Mouse (Mus musculus): ENCODE measurements around the gene Tyk2. TPM values are rescaled to one million over a fixed set of nuclear protein-coding genes. Genes with fewer than 3 reads are reported as not detected.

The Tyk2 gene
- polyA plus RNA-seq, 2 experiments from 2014 or later = 30.0 to 60.9 TPM

Other genes starting within 250 kb of the Tyk2 start
- 10 to 100 TPM; 22.9 to 30.1 TPM for gene Ppan, start 243.1 kb downstream of the Tyk2 start, polyA plus RNA-seq (2017; shearing (Covaris generic))
- gene Eif3g, start 232.6 kb downstream of the Tyk2 start, polyA plus RNA-seq (2017; shearing (Covaris generic)) = 100 to 1,000 TPM; 190 to 235 TPM
- 10 to 100 TPM; 51.2 to 52.7 TPM for gene Dnmt1, start 171.4 kb downstream of the Tyk2 start, polyA plus RNA-seq (2017; shearing (Covaris generic))
- gene S1pr2, start 154.5 kb downstream of the Tyk2 start, polyA plus RNA-seq (2017; shearing (Covaris generic)) = 1 to 10 TPM; 3.2 to 5.0 TPM
- gene Mrpl4, start 128.5 kb downstream of the Tyk2 start, polyA plus RNA-seq (2017; shearing (Covaris generic)) = 100 to 1,000 TPM; 100 to 103 TPM
- 10 to 100 TPM; 55.3 to 64.7 TPM for gene Icam1, start 115.3 kb downstream of the Tyk2 start, polyA plus RNA-seq (2017; shearing (Covaris generic))
- gene Icam4, start 101.9 kb downstream of the Tyk2 start, polyA plus RNA-seq (2017; shearing (Covaris generic)) = 1 to 10 TPM; 2.9 to 3.8 TPM
- not detected for gene Icam5, start 99.2 kb downstream of the Tyk2 start, polyA plus RNA-seq (2017; shearing (Covaris generic))
- gene Zglp1, start 64.2 kb downstream of the Tyk2 start, polyA plus RNA-seq (2017; shearing (Covaris generic)) = under 1 TPM in 1 of 2 experiments, not detected in 1; 0.66 TPM
- gene Gm49373, start 58.1 kb downstream of the Tyk2 start, polyA plus RNA-seq (2017; shearing (Covaris generic)) = not detected
- 10 to 100 TPM; 14.3 to 17.2 TPM for gene Fdx1l, start 57.6 kb downstream of the Tyk2 start, polyA plus RNA-seq (2017; shearing (Covaris generic))
- gene Gm38431, start 39.2 kb downstream of the Tyk2 start, polyA plus RNA-seq (2017; shearing (Covaris generic)) = 1 to 10 TPM in 1 of 2 experiments, under 1 TPM in 1; 0.67 to 3.2 TPM
- gene Raver1, start 39.2 kb downstream of the Tyk2 start, polyA plus RNA-seq (2017; shearing (Covaris generic)) = 10 to 100 TPM; 22.8 to 25.1 TPM
- 100 to 1,000 TPM; 102 to 129 TPM for gene Cdc37, start 18.7 kb upstream of the Tyk2 start, polyA plus RNA-seq (2017; shearing (Covaris generic))
- gene Pde4a, start 34.5 kb upstream of the Tyk2 start, polyA plus RNA-seq (2017; shearing (Covaris generic)) = 1 to 10 TPM in 1 of 2 experiments, under 1 TPM in 1; 0.44 to 1.1 TPM
- 10 to 100 TPM; 16.9 to 30.0 TPM for gene Keap1, start 108.1 kb upstream of the Tyk2 start, polyA plus RNA-seq (2017; shearing (Covaris generic))
- under 1 TPM in 1 of 2 experiments, not detected in 1; 0.34 TPM for gene S1pr5, start 117.2 kb upstream of the Tyk2 start, polyA plus RNA-seq (2017; shearing (Covaris generic))
- 10 to 100 TPM; 24.3 to 26.8 TPM for gene Atg4d, start 134.1 kb upstream of the Tyk2 start, polyA plus RNA-seq (2017; shearing (Covaris generic))
- gene Kri1, start 156.7 kb upstream of the Tyk2 start, polyA plus RNA-seq (2017; shearing (Covaris generic)) = 10 to 100 TPM; 20.8 to 26.1 TPM
- gene Cdkn2d, start 160.2 kb upstream of the Tyk2 start, polyA plus RNA-seq (2017; shearing (Covaris generic)) = 100 to 1,000 TPM; 142 to 158 TPM
- gene Ap1m2, start 181.1 kb upstream of the Tyk2 start, polyA plus RNA-seq (2017; shearing (Covaris generic)) = 1 to 10 TPM in 1 of 2 experiments, under 1 TPM in 1; 0.84 to 1.5 TPM
- gene Slc44a2, start 189.5 kb upstream of the Tyk2 start, polyA plus RNA-seq (2017; shearing (Covaris generic)) = 100 to 1,000 TPM; 181 to 194 TPM
- 100 to 1,000 TPM in 1 of 2 experiments, 10 to 100 TPM in 1; 96.0 to 122 TPM for gene Ilf3, start 236.6 kb upstream of the Tyk2 start, polyA plus RNA-seq (2017; shearing (Covaris generic))